Mouse (Mus musculus): Measurements from ENCODE around the gene Ksr1. TPM values are rescaled to one million over a fixed set of nuclear protein-coding genes. Genes with fewer than 3 reads are reported as not detected.

Ksr1 gene
- polyA plus RNA-seq, 1 experiment = 28.1 TPM

- Histone ChIP-seq H3K27me3 (ENCODE audit: control insufficient read depth, insufficient read depth, low read length) (no peaks in the 10 kb centered on the region), H3K27ac (ENCODE audit: control insufficient read depth, insufficient read depth, low read length) (no peak overlapping the region), H3K36me3 (ENCODE audit: control insufficient read depth, insufficient read depth, low read length) (peaks cover 86% of the 10 kb centered on the region), H3K4me3 (ENCODE audit: control insufficient read depth, insufficient read depth, low read length) (no peak overlapping the region), H3K4me1 (replicated peaks; ENCODE audit: control insufficient read depth, insufficient read depth, low read length) (peaks cover 24% of the 10 kb centered on the region)
- WGBS = 98% methylated on average over 8 of the region's 8 CpGs
- no peak for TF ChIP-seq POLR2A (IDR thresholded peaks at IDR 0.05; ENCODE audit: control insufficient read depth, extremely low read depth, insufficient read depth, low read length, poor library complexity)
- TF ChIP-seq CTCF (IDR thresholded peaks at IDR 0.05; ENCODE audit: borderline replicate concordance, control insufficient read depth, extremely low read depth, insufficient read depth, low read length, poor library complexity) = no peak
- DNase-seq = no peak
Measured at GRCm38 (mm10) chr11:78971096-78971495, 175.1 kb downstream of the Ksr1 start.

- Histone ChIP-seq H3K4me3 (ENCODE audit: control insufficient read depth, insufficient read depth, low read length) (no peak overlapping the region), H3K4me1 (replicated peaks; ENCODE audit: control insufficient read depth, insufficient read depth, low read length) (peaks cover 12% of the 10 kb centered on the region), H3K36me3 (ENCODE audit: control insufficient read depth, insufficient read depth, low read length) (peaks cover 91% of the 10 kb centered on the region), H3K27me3 (ENCODE audit: control insufficient read depth, insufficient read depth, low read length) (no peaks in the 10 kb centered on the region), H3K27ac (ENCODE audit: control insufficient read depth, insufficient read depth, low read length) (no peak overlapping the region)
- no peak for DNase-seq
- TF ChIP-seq CTCF (IDR thresholded peaks at IDR 0.05; ENCODE audit: borderline replicate concordance, control insufficient read depth, extremely low read depth, insufficient read depth, low read length, poor library complexity) (no peak), POLR2A (IDR thresholded peaks at IDR 0.05; ENCODE audit: control insufficient read depth, extremely low read depth, insufficient read depth, low read length, poor library complexity) (no peak)
- 94% methylated on average over 4 of the region's 4 CpGs for WGBS
Measured at GRCm38 (mm10) chr11:78968121-78968520, 178.1 kb downstream of the Ksr1 start.

- Histone ChIP-seq H3K27ac (ENCODE audit: control insufficient read depth, insufficient read depth, low read length) (no peak overlapping the region), H3K4me1 (replicated peaks; ENCODE audit: control insufficient read depth, insufficient read depth, low read length) (peaks cover 4% of the 10 kb centered on the region), H3K36me3 (ENCODE audit: control insufficient read depth, insufficient read depth, low read length) (peaks cover 94% of the 10 kb centered on the region), H3K27me3 (ENCODE audit: control insufficient read depth, insufficient read depth, low read length) (no peaks in the 10 kb centered on the region), H3K4me3 (ENCODE audit: control insufficient read depth, insufficient read depth, low read length) (no peak overlapping the region)
- peak; percentile 63 for DNase-seq
- 40% methylated on average over 4 of the region's 4 CpGs for WGBS
- no peak for TF ChIP-seq POLR2A (IDR thresholded peaks at IDR 0.05; ENCODE audit: control insufficient read depth, extremely low read depth, insufficient read depth, low read length, poor library complexity)
- no peak for TF ChIP-seq CTCF (IDR thresholded peaks at IDR 0.05; ENCODE audit: borderline replicate concordance, control insufficient read depth, extremely low read depth, insufficient read depth, low read length, poor library complexity)
Measured at GRCm38 (mm10) chr11:78967371-78967770, 178.8 kb downstream of the Ksr1 start.

Other genes with a start within 250 kb of the Ksr1 start
- 8.2 and 8.3 TPM in 2 replicates for gene Nos2, start 225.6 kb downstream of the Ksr1 start, polyA plus RNA-seq (2012; rRNA removed)
- gene Lgals9, start 161.5 kb downstream of the Ksr1 start, polyA plus RNA-seq (2012; rRNA removed) = 589 and 601 TPM in 2 replicates
- 87.5 and 102 TPM in 2 replicates for gene Wsb1, start 108.3 kb upstream of the Ksr1 start, polyA plus RNA-seq (2012; rRNA removed)
- gene Gm9964, start 150.5 kb upstream of the Ksr1 start, polyA plus RNA-seq (2012; rRNA removed) = not detected in 2 replicates
- gene Nf1, start 193.3 kb upstream of the Ksr1 start, polyA plus RNA-seq (2012; rRNA removed) = 6.9 and 8.2 TPM in 2 replicates